Mouse (Mus musculus): ENCODE results near the gene Pomgnt1. TPM values are rescaled to one million over a fixed set of nuclear protein-coding genes. Genes with fewer than 3 reads are reported as not detected.

Pomgnt1 gene
- total and polyA plus RNA-seq, 3 experiments = 33.0 to 40.7 (median 40.2) TPM

GRCm38 (mm10) chr4:116185083-116185482 lies 61.4 kb downstream of the Pomgnt1 start:
- H3K4me3 ChIP-seq (replicated peaks in 1 of 3; ENCODE audit: low read depth in 2 of 3, low read length in 2 of 3, poor library complexity in 1 of 3) = no peak overlapping the region
- H3K4me1 ChIP-seq (ENCODE audit: control insufficient read depth in 1 of 2, insufficient read depth in 2 of 2) = no peaks in the 10 kb centered on the region
- in situ Hi-C loops (cut with MboI; ENCODE audit: low pct_ligation_motif_present, low pct_unique_long_range_greater_than_20kb, low sequenced_read_pairs) (no loop called here), dilution Hi-C loops (cut with MboI; ENCODE audit: extremely low pct_ligation_motif_present, extremely low pct_unique_long_range_greater_than_20kb, low sequenced_read_pairs) (no loop called here)
- no peak for DNase-seq (ENCODE audit: extremely low read depth)
- H3K36me3 ChIP-seq (replicated peaks in 1 of 2; ENCODE audit: control insufficient read depth in 1 of 2, insufficient read depth in 1 of 2, low read length in 1 of 2) = no peaks in the 10 kb centered on the region
- H3K9me3 ChIP-seq (replicated peaks; ENCODE audit: low read length) = no peaks in the 10 kb centered on the region
- no peak overlapping the region for H3K4me2 ChIP-seq (ENCODE audit: insufficient read depth, low read depth, poor library complexity, severe bottlenecking)
- no peak overlapping the region for H3K27ac ChIP-seq (ENCODE audit: insufficient read depth, low read depth)
- no peaks in the 10 kb centered on the region for H3K27me3 ChIP-seq (replicated peaks)
- H3K79me2 ChIP-seq (replicated peaks; ENCODE audit: control insufficient read depth, extremely low read depth, insufficient read depth, poor library complexity, severe bottlenecking) = no peaks in the 10 kb centered on the region
- no peak for TF ChIP-seq RCOR1 (conservative IDR thresholded peaks at IDR 0.05; ENCODE audit: low read depth, low read length)
- no peak for TF ChIP-seq ELF1 (IDR thresholded peaks at IDR 0.05; ENCODE audit: low read depth, low read length)
- TF ChIP-seq KAT2A (IDR thresholded peaks at IDR 0.05; ENCODE audit: insufficient replicate concordance, low read length) = no peak
- no peak for TF ChIP-seq TBP (conservative IDR thresholded peaks at IDR 0.05; ENCODE audit: low read depth, low read length)
- no peak for TF ChIP-seq CTCF (conservative IDR thresholded peaks at IDR 0.05 in 1 of 2, IDR thresholded peaks at IDR 0.05 in 1 of 2; ENCODE audit: low read depth in 2 of 2, low read length in 2 of 2)
- no peak for TF ChIP-seq ZC3H11A (IDR thresholded peaks at IDR 0.05; ENCODE audit: low read depth, low read length)
- TF ChIP-seq ZNF384 (IDR thresholded peaks at IDR 0.05; ENCODE audit: low read depth, low read length) = no peak
- TF ChIP-seq MAZ (IDR thresholded peaks at IDR 0.05; ENCODE audit: low read depth, low read length) = no peak
- TF ChIP-seq E2F4 (IDR thresholded peaks at IDR 0.05; ENCODE audit: insufficient replicate concordance, low read depth, low read length) = no peak
- no peak for TF ChIP-seq IRF4 (IDR thresholded peaks at IDR 0.05; ENCODE audit: low read depth, low read length)
- TF ChIP-seq BHLHE40 (IDR thresholded peaks at IDR 0.05; ENCODE audit: low read depth, low read length) = no peak
- TF ChIP-seq JUN (IDR thresholded peaks at IDR 0.05; ENCODE audit: insufficient read depth, low read depth, low read length) = no peak
- no peak overlapping the region for H3K9ac ChIP-seq (ENCODE audit: insufficient read depth, low read depth)

DNA sequence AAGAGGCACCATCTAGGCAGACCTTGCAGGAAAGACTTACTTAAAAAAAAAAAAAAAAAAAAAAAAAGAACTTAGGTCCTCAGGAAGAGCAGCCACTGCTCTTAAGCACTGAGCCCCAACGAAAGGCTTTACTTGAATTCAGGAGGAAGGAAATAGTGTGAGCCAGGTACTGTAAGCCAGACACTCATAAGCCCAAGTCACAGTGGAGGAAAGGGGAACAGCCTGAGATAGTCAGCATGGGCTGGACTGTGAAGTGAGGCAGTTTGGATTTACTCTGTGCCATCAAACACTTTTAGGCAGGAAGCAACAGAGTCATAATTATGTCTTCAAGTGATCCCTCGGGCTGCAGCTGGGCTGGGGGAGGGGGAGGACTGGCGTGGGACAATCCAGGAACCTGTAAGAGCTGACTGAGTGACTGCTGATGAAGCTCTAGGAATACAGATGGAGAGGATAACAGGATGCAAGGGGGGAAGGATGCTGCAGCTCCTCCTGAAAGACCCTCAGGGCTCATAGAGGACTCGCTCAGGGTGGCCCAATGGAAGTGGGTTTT lies 68.7 kb downstream of the Pomgnt1 start:
- Histone ChIP-seq H3K4me3 (replicated peaks in 1 of 3; ENCODE audit: low read depth in 2 of 3, low read length in 2 of 3, poor library complexity in 1 of 3) (no peak overlapping the region), H3K27me3 (replicated peaks) (no peaks in the 10 kb centered on the region), H3K9ac (ENCODE audit: insufficient read depth, low read depth) (no peak overlapping the region), H3K27ac (ENCODE audit: insufficient read depth, low read depth) (no peak overlapping the region), H3K36me3 (replicated peaks in 1 of 2; ENCODE audit: control insufficient read depth in 1 of 2, insufficient read depth in 1 of 2, low read length in 1 of 2) (no peaks in the 10 kb centered on the region), H3K9me3 (replicated peaks; ENCODE audit: low read length) (no peaks in the 10 kb centered on the region), H3K79me2 (replicated peaks; ENCODE audit: control insufficient read depth, extremely low read depth, insufficient read depth, poor library complexity, severe bottlenecking) (no peaks in the 10 kb centered on the region), H3K4me2 (ENCODE audit: insufficient read depth, low read depth, poor library complexity, severe bottlenecking) (no peak overlapping the region), H3K4me1 (ENCODE audit: control insufficient read depth in 1 of 2, insufficient read depth in 2 of 2) (no peaks in the 10 kb centered on the region)
- in situ Hi-C loops (cut with MboI; ENCODE audit: low pct_ligation_motif_present, low pct_unique_long_range_greater_than_20kb, low sequenced_read_pairs) (no loop called here), dilution Hi-C loops (cut with MboI; ENCODE audit: extremely low pct_ligation_motif_present, extremely low pct_unique_long_range_greater_than_20kb, low sequenced_read_pairs) (no loop called here)
- no peak for TF ChIP-seq MAZ (IDR thresholded peaks at IDR 0.05; ENCODE audit: low read depth, low read length)
- no peak for TF ChIP-seq ZNF384 (IDR thresholded peaks at IDR 0.05; ENCODE audit: low read depth, low read length)
- TF ChIP-seq POLR2AphosphoS2 (IDR thresholded peaks at IDR 0.05; ENCODE audit: low read depth, low read length) = no peak
- no peak for TF ChIP-seq MAX (IDR thresholded peaks at IDR 0.05; ENCODE audit: low read length)
- no peak for TF ChIP-seq ELF1 (IDR thresholded peaks at IDR 0.05; ENCODE audit: low read depth, low read length)
- no peak for TF ChIP-seq JUN (IDR thresholded peaks at IDR 0.05; ENCODE audit: insufficient read depth, low read depth, low read length)
- TF ChIP-seq TBP (conservative IDR thresholded peaks at IDR 0.05; ENCODE audit: low read depth, low read length) = no peak
- no peak for TF ChIP-seq PAX5 (IDR thresholded peaks at IDR 0.05; ENCODE audit: low read length)
- no peak for TF ChIP-seq SMC3 (IDR thresholded peaks at IDR 0.05; ENCODE audit: low read depth, low read length)
- TF ChIP-seq RCOR1 (conservative IDR thresholded peaks at IDR 0.05; ENCODE audit: low read depth, low read length) = no peak
- TF ChIP-seq NRF1 (IDR thresholded peaks at IDR 0.05; ENCODE audit: low read depth, low read length) = no peak
- TF ChIP-seq NELFE (IDR thresholded peaks at IDR 0.05; ENCODE audit: low read depth, low read length) = no peak
- TF ChIP-seq EP300 (IDR thresholded peaks at IDR 0.05; ENCODE audit: low read length) = no peak
- TF ChIP-seq MYC (IDR thresholded peaks at IDR 0.05; ENCODE audit: low read depth, low read length) = no peak
- TF ChIP-seq JUND (conservative IDR thresholded peaks at IDR 0.05; ENCODE audit: low read depth, low read length) = no peak
- no peak for TF ChIP-seq USF2 (conservative IDR thresholded peaks at IDR 0.05; ENCODE audit: low read depth, low read length)
- TF ChIP-seq MAFK (IDR thresholded peaks at IDR 0.05; ENCODE audit: insufficient replicate concordance, low read length) = no peak
- DNase-seq (ENCODE audit: extremely low read depth) = no peak

Measured in CH12.LX (cell line).